Mouse (Mus musculus) embryonic facial prominence, embryonic 10.5 days (tissue): ENCODE measurements at regions not wholly inside any gene's neighbourhood (a gene's known extent, or its start where the extent isn't known, plus 50 kb on each side); places are given as distances from the start of the nearest gene placed in this dataset.

ENCODE experiments used
- DNase-seq: peaks from one replicate; pipeline ENCODE4 v3.0.0-alpha.2; 2017; ENCODE audit warnings: low spot score
- H3K27ac ChIP-seq: fragments of 300-500 bp; sonication (generic); replicated peaks from 2 replicates; pipeline ENCODE4 v1.5.1; 2016; ENCODE audit warnings: mild to moderate bottlenecking
- H3K27me3 ChIP-seq: fragments of 300-500 bp; sonication (generic); replicated peaks from 2 replicates; pipeline ENCODE4 v1.6.1; 2016; ENCODE audit warnings: low read depth, mild to moderate bottlenecking; ENCODE audit not compliant: poor library complexity, severe bottlenecking
- H3K36me3 ChIP-seq: fragments of 300-500 bp; sonication (generic); replicated peaks from 2 replicates; pipeline ENCODE4 v1.6.1; 2016; ENCODE audit warnings: mild to moderate bottlenecking, moderate library complexity
- H3K4me1 ChIP-seq: fragments of 300-500 bp; sonication (generic); 2 replicates; pipeline ENCODE4 v1.6.1; 2016
- H3K4me3 ChIP-seq: fragments of 300-500 bp; sonication (generic); 2 replicates; pipeline ENCODE4 v1.5.1; 2016; ENCODE audit warnings: mild to moderate bottlenecking, moderate library complexity
- H3K9me3 ChIP-seq: fragments of 300-500 bp; sonication (generic); 2 replicates; pipeline ENCODE4 v1.6.1; 2016; ENCODE audit warnings: mild to moderate bottlenecking
- WGBS: fragments of 180-500 bp; shearing (Covaris S2); methylation state at CpG from one replicate; pipeline ENCODE4 v1.1.7; 2016; 5-methylcytosine and 5-hydroxymethylcytosine counted together

DNA sequence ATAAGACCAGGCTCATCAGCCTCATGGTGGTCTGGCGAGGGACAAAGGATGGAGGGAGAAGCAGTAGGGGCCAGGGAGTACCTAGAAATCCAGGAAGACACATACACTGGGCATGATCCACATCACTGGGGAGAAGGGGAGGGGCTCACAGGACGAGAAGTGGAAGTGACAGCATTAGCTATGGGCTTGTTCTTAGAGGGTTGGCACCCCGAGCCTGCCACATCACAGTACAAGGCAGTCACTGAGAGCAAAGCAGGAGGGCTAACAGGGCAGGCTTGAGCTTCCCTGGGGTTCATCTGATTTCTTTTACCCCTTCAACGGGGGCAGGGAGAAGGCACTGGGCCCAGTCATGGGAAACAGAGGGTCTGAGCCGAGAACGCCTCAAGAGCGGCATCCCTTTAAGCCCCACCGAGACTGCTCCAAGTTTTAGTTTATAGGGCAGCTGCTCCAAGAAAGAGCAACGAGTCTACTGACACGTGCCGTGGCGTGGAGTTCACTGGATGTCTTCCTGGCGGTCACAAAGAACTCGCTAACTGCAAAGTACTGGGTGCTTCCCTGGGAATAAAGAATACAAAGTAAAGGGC, 115.1 kb upstream of the Foxn2 start:
- Histone ChIP-seq H3K9me3 (peaks cover 7% of the 10 kb centered on the region), H3K27me3 (peaks cover 43% of the 10 kb centered on the region), H3K4me3 (no peak overlapping the region), H3K36me3 (no peaks in the 10 kb centered on the region), H3K27ac (peak overlapping the region; percentile 55; the same call in 1 of the 2 replicates), H3K4me1 (peaks cover 43% of the 10 kb centered on the region)
- no peak for DNase-seq
- whole genome bisulfite sequencing: 27% methylated on average over 14 of the region's 14 CpGs

DNA sequence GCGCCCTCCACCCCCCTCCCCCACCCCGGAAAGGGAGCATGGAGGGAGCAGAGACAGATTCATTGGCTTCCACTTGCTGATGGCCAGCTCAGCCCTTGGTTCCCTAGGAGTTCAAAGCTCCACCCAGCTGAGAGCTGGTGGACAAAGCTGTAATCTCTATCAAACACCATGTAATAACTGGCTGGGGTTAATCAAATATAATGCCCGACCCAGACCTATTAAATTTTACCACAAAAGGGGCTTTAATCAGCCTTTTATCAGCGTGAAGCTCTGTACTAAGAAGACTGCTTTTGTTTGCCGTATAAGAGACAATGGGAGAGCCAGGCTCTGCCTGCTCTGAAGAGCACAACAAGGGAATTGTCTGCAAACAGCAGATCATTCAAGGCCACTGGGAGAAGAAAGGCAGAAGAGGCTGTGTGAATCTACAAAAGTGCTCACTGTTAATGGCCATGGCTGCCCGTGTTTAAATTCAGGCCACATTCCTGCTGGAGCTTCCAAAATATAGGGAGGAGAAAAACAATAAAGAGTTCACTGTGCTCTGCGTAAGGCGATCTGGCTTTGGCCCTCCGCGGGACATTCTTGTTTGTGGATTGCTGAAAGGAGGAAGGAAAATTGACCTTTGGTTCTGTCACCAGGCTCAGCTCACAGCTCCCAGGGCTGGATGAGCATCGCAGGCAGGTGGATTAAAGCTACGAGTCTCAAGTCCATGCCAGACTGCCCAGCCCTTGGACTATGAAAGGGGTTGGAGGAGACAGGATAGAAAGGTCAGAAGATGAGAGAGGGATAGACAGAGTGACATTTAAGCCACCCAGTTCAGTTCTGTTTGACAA, 114.4 kb upstream of the Foxn2 start:
- peaks cover 7% of the 10 kb centered on the region for H3K9me3 ChIP-seq
- peak overlapping the region; percentile 55; the same call in 1 of the 2 replicates for H3K27ac ChIP-seq
- no peak overlapping the region for H3K4me3 ChIP-seq

GRCm38 (mm10) chr17:88326740-88327123, 113.8 kb upstream of the Foxn2 start:
- Histone ChIP-seq H3K4me3 (no peak overlapping the region), H3K27ac (no peak overlapping the region), H3K36me3 (no peaks in the 10 kb centered on the region), H3K27me3 (peaks cover 43% of the 10 kb centered on the region), H3K4me1 (peaks cover 43% of the 10 kb centered on the region), H3K9me3 (peaks cover 7% of the 10 kb centered on the region)
- WGBS: 87% methylated on average over 4 of the region's 4 CpGs
- DNase-seq: no peak

More for the DNA sequence above, 114.4 kb upstream of the Foxn2 start:
- Histone ChIP-seq H3K27me3 (peaks cover 43% of the 10 kb centered on the region), H3K4me1 (peaks cover 43% of the 10 kb centered on the region), H3K36me3 (no peaks in the 10 kb centered on the region)
- WGBS: 10% methylated on average over 12 of the region's 12 CpGs
- DNase-seq: peak; percentile 57

DNA sequence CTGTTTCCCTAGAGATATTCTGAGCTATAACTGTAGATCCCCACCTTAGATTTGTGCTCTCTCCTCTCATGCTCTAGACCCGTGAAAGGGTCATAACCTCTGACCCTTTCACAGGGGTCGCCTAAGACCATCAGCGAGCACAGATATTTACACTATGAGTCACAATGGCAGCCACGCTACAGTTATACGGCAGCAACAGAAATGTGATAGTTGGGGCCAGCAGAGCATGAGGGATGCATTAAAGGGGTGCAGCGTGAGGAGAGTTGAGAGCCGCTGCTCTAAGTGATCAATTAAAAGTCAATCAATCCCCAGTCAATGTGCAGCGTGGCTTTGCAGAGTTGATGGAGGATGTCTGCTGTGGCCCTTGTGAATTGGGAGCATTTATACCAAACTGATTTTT, 112.7 kb upstream of the Foxn2 start:
- H3K4me3 ChIP-seq: no peak overlapping the region
- WGBS: 25% methylated on average over 8 of the region's 8 CpGs
- H3K27me3 ChIP-seq: peaks cover 40% of the 10 kb centered on the region
- peaks cover 43% of the 10 kb centered on the region for H3K4me1 ChIP-seq
- 0 out of 2 replicates have a peak overlapping the region, but pooled peaks have one; percentile 24 for H3K27ac ChIP-seq
- no peaks in the 10 kb centered on the region for H3K36me3 ChIP-seq
- DNase-seq: peak; percentile 29
- H3K9me3 ChIP-seq: peaks cover 7% of the 10 kb centered on the region

DNA sequence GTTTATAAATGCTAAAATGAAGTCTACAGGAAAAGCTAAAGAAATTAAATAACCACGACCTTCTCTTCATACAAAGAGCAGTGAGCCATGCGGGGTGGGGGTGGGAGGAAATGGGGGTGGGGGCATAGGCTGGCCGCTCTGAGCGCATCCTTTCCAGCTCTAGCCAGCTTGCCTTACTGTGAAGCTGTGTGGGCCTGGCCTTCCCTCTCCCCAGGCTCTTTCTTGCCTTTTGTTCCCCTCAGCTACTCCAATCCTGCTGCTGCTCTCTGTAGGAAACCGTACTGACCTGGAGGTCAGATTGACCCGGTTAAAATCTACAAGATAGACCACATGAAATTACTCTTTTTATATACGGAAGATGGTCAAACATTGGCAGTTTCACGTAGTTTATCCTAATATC, 111.7 kb upstream of the Foxn2 start:
- H3K36me3 ChIP-seq: no peaks in the 10 kb centered on the region
- 14% methylated on average over 8 of the region's 8 CpGs for WGBS
- H3K27ac ChIP-seq: peak overlapping the region; percentile 59; the same call in 1 of the 2 replicates
- peaks cover 7% of the 10 kb centered on the region for H3K9me3 ChIP-seq
- H3K27me3 ChIP-seq: peaks cover 29% of the 10 kb centered on the region
- peaks cover 43% of the 10 kb centered on the region for H3K4me1 ChIP-seq
- no peak overlapping the region for H3K4me3 ChIP-seq
- peak; percentile 44 for DNase-seq

DNA sequence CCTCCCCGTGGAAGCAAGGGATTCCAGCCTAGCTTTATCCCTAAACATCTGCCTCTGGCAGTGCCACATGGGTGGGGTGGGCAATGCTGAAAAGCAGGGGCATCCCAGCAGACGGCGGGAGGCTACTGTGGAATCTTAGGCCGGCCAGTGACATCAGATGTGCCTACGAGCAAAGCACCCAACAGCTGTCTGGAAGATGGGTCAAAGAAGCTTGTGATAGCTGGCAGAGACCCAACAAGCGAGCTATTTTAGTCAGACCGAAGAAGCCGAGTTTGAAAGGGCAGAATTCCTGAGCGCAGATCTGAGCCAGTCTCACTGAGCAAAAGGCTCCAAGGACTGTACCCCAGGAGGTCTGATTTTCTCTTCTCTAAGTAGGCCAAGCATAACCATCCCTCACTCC, 110.8 kb upstream of the Foxn2 start:
- no peak for DNase-seq
- 82% methylated on average over 9 of the region's 9 CpGs for WGBS
- peaks cover 20% of the 10 kb centered on the region for H3K27me3 ChIP-seq
- H3K36me3 ChIP-seq: no peaks in the 10 kb centered on the region
- no peak overlapping the region for H3K4me3 ChIP-seq
- H3K27ac ChIP-seq: no peak overlapping the region
- H3K4me1 ChIP-seq: peaks cover 43% of the 10 kb centered on the region
- H3K9me3 ChIP-seq: peaks cover 7% of the 10 kb centered on the region

GRCm38 (mm10) chr17:88330129-88330528, 110.4 kb upstream of the Foxn2 start:
- no peak for DNase-seq
- H3K4me1 ChIP-seq: peaks cover 39% of the 10 kb centered on the region

GRCm38 (mm10) chr17:88333816-88334215, 106.7 kb upstream of the Foxn2 start:
- Histone ChIP-seq H3K27me3 (no peaks in the 10 kb centered on the region; the same call in 1 of the 2 replicates), H3K4me3 (no peak overlapping the region)
- 41% methylated on average over 4 of the region's 4 CpGs for WGBS

More at GRCm38 (mm10) chr17:88330129-88330528, 110.4 kb upstream of the Foxn2 start:
- H3K4me3 ChIP-seq: no peak overlapping the region
- H3K9me3 ChIP-seq: peaks cover 7% of the 10 kb centered on the region
- H3K27ac ChIP-seq: no peak overlapping the region
- WGBS: 84% methylated on average over 2 of the region's 2 CpGs
- peaks cover 16% of the 10 kb centered on the region for H3K27me3 ChIP-seq
- no peaks in the 10 kb centered on the region for H3K36me3 ChIP-seq

DNA sequence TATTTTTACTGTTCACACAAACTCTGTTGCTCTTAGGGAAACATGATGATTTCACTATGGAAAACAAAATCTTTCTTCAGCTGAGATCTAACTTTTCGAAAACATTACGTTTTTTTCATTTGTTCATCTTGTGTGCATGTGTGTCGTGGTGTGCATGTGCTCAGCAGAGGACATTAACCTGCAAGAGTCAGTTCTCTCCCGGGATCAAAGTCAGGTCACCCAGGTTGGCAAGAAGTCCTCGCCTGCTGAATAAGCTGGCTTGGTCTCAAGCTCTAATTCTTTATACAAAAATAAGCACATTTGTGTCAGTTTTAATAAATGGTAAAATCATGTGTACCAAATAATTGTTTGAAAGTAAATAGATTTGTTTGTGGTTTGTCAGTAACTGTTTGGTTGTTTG, 105.2 kb upstream of the Foxn2 start:
- Histone ChIP-seq H3K4me3 (no peak overlapping the region), H3K4me1 (no peaks in the 10 kb centered on the region), H3K27me3 (no peaks in the 10 kb centered on the region), H3K27ac (no peak overlapping the region), H3K36me3 (no peaks in the 10 kb centered on the region), H3K9me3 (peaks cover 3% of the 10 kb centered on the region)
- DNase-seq: no peak
- 87% methylated on average over 5 of the region's 5 CpGs for WGBS

More at GRCm38 (mm10) chr17:88333816-88334215, 106.7 kb upstream of the Foxn2 start:
- H3K36me3 ChIP-seq: no peaks in the 10 kb centered on the region
- no peak for DNase-seq
- H3K9me3 ChIP-seq: peaks cover 7% of the 10 kb centered on the region
- peaks cover 4% of the 10 kb centered on the region for H3K4me1 ChIP-seq
- no peak overlapping the region for H3K27ac ChIP-seq

DNA sequence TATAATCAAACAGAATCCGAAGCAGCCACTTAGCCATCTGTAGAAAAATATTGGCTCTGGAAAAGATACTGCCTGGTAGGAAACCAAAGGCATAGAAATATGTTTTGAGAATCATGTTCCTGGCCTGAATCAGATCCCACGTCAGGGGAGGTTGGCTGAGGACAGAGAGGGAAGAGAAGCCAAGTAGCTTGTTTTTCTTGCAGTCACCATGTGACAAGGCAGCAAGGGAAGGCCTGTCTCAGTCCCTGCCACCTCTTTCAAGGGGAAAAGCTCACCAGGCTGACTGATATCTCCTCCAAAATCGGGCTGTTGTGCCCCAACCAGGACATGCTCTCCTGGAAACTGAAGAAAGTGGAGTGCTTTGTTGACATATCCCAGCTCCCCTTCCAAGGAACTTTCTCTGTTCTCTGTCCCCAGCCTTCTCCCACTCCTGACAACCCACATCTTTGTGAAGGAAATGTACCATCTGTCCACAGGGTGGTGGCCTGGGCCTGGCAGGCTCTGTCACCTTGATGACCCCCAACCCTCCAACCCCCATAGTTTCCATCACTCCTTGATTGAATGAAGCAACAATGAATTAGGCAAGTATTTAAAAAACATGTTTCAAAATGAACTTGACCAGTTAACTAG, 104.3 kb upstream of the Foxn2 start:
- WGBS: 65% methylated on average over 3 of the region's 3 CpGs
- H3K4me3 ChIP-seq: no peak overlapping the region
- no peaks in the 10 kb centered on the region for H3K4me1 ChIP-seq
- no peaks in the 10 kb centered on the region; the same call in none of the 2 replicates for H3K9me3 ChIP-seq
- no peak for DNase-seq
- no peaks in the 10 kb centered on the region for H3K27me3 ChIP-seq
- no peak overlapping the region for H3K27ac ChIP-seq
- no peaks in the 10 kb centered on the region for H3K36me3 ChIP-seq

DNA sequence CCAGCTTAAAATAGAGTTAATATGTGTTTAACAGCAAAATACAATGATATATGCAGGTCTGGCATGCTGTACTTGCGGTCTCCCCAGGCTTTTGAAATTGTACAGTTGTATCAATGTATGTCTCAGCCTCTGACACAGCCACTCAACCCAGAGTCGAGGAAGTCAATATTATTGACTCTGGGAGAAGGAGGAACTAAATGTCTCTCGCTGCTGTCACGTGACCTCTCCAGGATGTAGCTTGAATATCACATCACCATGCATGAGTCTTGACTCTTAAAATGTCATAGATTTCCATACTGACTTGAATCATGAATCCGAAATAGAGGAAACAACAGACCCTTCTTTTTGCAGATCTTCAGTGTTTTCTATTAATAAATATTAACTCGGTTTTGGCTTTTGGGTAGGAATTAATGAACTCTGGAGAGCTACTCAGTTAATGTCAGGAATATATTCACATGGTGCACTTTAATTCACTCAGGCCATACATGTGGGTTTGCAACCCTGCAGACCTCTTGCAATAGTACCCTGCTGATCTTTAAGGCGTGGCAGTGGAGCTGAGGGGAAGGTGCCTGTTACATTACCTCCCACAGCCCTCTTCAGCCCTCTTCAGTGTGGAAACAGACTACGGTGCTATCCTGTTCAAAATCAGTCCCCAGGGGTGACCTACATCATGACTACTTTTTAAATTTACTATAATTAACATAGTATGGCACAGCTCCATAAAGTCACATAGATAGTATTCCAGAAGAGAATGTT, 102.7 kb upstream of the Foxn2 start:
- DNase-seq: no peak
- WGBS: 86% methylated on average over 8 of the region's 8 CpGs

GRCm38 (mm10) chr17:88341141-88341540, 99.4 kb upstream of the Foxn2 start:
- H3K36me3 ChIP-seq: no peaks in the 10 kb centered on the region
- no peak overlapping the region for H3K4me3 ChIP-seq
- WGBS: 49% methylated on average over 5 of the region's 5 CpGs

More for the DNA sequence above, 102.7 kb upstream of the Foxn2 start:
- Histone ChIP-seq H3K9me3 (no peaks in the 10 kb centered on the region; the same call in 1 of the 2 replicates), H3K4me1 (no peaks in the 10 kb centered on the region), H3K27ac (no peak overlapping the region), H3K27me3 (no peaks in the 10 kb centered on the region), H3K4me3 (no peak overlapping the region), H3K36me3 (no peaks in the 10 kb centered on the region)

More at GRCm38 (mm10) chr17:88341141-88341540, 99.4 kb upstream of the Foxn2 start:
- DNase-seq: no peak
- H3K27me3 ChIP-seq: no peaks in the 10 kb centered on the region
- no peak overlapping the region for H3K27ac ChIP-seq
- no peaks in the 10 kb centered on the region; the same call in 1 of the 2 replicates for H3K9me3 ChIP-seq
- H3K4me1 ChIP-seq: no peaks in the 10 kb centered on the region
